Mouse (Mus musculus) embryonic fibroblast, embryonic 13.5 days (primary cell): Measurements from ENCODE around the gene BC067074.

Experiments used
- CTCF ChIP-seq: IDR thresholded peaks from 2 replicates; pipeline ENCODE4 v1.5.1; 2011; ENCODE audit warnings: mild to moderate bottlenecking, control low read depth, low read length, moderate library complexity, borderline replicate concordance; ENCODE audit not compliant: insufficient read depth
- POLR2A ChIP-seq: IDR thresholded peaks from 2 replicates; pipeline ENCODE4 v1.6.1; 2011; ENCODE audit warnings: low read depth, mild to moderate bottlenecking, control low read depth, low read length, moderate library complexity

DNA sequence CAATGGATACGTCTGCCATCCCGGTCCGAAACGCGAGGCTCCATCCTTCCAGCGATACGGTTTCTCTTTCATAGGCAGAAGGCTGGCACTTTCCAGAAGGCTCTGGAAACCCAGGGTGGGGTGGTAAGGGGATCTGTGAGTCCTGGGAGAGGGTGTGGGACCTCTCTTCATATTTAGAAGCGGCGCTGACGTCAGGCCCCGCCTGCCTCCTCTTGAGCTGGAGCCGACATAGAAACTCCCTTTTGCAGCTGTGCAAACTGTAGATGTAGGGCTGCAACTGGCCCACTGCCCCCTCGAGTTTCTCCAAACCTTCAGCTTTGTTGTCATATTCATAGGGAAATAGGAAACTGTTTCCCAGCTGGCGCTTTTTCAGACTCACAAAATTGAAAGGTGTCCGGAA is 101.6 kb downstream of the BC067074 start:
- TF ChIP-seq CTCF, result no peak
- TF ChIP-seq POLR2A, result no peak
